Mouse (Mus musculus): Measurements from ENCODE around the gene Ccdc65. TPM values are rescaled to one million over a fixed set of nuclear protein-coding genes. Genes with fewer than 3 reads are reported as not detected.
A peak's percentile ranks its signal among the peaks of the same experiment; 100 is the strongest.
"Not testable (repeated sequence)": the region's sequence is repeated elsewhere in the genome, so short reads cannot be mapped to it uniquely, and the experiment has no call there.

The Ccdc65 gene
- total RNA-seq, 2 experiments from 2014 or later = 9.7 to 14.2 TPM

- DNase-seq (ENCODE audit: low spot score in 2 of 2) = no peak
These were observed 26.1 kb downstream of the Ccdc65 start for GRCm38 (mm10) chr15:98733976-98734566.

DNA sequence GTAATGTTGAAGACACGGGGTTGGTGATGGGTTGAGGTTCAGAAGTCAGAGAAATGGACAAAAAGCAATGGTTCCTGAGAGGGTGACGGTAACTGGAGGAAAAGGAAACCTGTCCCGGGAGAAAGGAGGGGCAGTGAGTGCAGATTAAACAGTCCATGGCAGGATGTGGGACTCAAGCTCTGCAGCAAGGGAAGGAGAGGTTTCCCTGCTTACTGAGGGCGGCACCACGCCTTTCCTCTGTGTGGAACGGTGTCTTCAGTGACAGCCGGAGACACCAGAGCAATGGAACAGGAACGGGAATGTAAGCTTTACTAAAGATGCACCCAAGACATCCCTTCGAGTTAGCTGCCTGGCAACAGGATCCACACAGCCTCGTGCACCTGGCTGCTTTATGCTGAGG, 28.5 kb downstream of the Ccdc65 start:
- no peak for DNase-seq (ENCODE audit: low spot score in 2 of 2)

DNA sequence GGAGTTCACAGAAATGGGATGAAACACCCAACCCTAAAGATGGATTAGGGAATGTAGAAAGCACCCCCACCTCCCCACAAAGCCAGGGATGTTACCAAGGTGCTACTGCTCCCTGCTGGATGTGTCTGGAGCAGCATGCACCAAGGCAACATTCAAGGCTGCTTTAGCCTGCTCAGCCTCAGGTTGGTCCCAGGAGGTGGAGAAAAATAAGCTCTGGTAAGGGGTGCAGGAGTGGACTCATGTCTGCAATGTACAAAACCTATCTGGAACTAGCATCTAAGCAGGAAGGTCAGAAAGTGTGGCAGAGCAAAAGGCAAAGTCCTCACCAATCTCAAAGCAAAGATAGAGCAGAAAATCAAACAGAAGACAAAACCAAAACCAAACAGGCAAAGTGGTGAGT, 29.9 kb downstream of the Ccdc65 start:
- peak; percentile 67 to 70 for DNase-seq (ENCODE audit: low spot score in 2 of 2)

DNA sequence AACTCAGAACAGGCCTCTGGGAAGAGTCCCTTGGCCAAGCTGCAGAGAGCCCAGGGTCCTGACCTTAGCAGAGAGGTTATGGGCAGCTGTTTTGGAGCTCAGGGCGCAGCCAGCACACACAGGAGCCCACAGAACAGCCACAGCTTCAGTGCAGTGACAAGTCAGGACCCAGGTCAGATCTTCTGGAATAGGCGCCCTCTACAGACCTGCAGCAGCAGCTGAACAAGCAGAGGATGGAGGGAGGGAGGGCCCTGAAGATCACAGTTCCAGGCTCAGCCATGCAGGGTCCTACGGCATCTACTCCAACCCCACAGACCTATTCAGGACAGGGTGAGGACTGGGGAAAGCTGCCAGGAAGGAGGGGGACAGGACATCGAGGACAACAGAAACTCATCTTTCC, 30.8 kb downstream of the Ccdc65 start:
- DNase-seq (ENCODE audit: low spot score in 2 of 2) = no peak

DNA sequence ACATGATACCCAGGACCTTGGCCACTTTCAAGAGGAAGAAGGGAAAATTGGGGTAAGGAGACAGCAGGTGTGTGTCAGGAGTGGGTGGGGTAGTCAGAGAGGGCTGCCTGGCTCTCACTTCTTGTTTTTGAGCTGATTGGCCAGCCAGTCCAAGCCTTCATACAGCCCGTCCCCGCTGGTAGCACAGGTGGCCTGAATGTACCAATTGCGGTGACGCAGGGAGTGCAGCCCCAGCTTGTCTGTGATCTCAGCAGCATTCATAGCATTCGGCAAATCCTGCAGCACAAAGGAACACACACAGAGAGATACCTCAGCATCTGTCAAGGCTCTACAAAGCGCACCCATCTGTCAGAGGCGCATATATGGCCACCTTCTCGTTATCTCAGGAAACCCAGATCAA, 32.2 kb downstream of the Ccdc65 start:
- no peak for DNase-seq (ENCODE audit: low spot score in 2 of 2)

DNA sequence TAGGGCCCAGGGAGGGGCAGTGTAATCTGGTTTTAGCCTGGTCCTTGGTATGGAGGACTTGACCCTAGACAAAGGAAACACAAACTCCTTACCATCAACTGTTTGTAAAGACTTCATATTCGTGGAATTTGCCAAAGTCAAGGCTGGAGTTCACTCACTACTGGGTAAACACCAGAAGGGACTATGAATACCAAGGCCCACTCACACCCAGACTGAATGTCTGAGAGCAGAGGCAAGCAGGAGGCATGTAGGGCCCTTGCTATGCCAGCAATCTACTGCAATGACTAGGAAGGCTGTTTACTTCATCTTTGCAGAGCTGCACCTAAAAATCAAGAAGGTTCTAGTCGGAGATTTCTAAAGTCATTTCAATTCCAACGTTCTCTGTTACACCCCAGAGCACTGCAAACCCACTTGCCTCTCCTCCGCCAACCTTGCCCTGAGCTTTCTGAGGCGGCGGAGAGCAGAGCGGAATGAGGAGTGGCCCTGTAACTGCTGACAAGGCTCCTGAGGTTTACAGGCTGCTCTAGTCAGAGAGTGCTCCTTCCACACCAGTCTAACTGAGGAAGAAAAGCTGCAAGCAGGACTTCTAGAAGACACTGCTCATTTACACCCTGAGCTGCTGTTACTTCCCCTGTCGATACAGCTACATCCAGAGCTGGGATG, 34.9 kb downstream of the Ccdc65 start:
- DNase-seq (ENCODE audit: low spot score in 2 of 2) = no peak

- DNase-seq (ENCODE audit: low spot score in 2 of 2) = not testable (repeated sequence)
These were observed 35.9 kb downstream of the Ccdc65 start for GRCm38 (mm10) chr15:98743863-98744262.

DNA sequence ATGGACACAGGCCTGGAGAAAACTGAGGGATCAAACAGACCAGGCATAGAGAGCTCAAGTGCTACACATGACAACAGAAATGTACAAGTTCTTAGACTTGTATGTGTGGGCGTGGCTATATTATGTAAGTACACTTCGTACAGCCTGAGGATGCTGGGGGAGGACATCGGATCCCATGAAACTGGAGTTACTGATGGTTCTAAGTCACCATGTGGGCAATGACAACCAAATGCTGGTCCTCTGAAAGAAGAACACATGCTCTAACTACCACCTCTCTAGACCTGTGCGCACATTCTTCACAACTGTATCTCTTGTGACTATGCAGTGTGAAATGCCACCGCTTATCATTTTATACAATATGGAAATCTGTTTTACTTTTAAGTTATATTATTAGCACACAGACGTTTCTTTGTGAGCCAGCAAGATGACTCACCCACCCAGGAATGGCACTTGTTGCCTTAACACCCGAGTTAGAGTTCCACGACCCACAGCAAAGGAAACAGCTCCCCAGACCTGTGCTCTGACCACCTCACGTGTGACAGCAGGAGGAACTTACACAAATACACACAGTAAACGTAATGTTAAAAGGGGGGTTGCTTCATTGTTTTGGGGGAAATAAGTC, 38.4 kb downstream of the Ccdc65 start:
- no peak for DNase-seq (ENCODE audit: low spot score in 2 of 2)

DNA sequence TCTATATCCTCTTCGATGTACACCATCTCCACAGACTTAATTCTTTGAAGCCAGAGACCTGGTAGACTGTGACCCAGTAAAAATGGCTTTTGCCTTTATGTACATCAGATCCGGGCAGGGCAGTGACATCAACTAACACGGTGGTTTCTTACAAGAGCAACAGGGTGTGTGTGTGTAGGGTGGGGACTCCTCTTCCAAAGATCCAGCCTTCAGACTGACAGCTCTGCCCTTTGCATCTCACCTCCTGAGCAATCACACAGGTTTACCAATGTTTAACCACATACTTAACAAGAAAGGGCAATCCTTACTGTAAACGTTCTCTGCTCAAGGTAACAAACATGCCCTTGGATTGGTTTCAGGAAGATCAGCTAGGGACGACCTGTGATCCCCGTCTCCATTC, 39.3 kb downstream of the Ccdc65 start:
- DNase-seq (ENCODE audit: low spot score in 2 of 2) = no peak

- DNase-seq (ENCODE audit: low spot score in 2 of 2) = no peak
These were observed 41.1 kb downstream of the Ccdc65 start for GRCm38 (mm10) chr15:98749093-98749492.

- DNase-seq (ENCODE audit: low spot score in 2 of 2) = no peak
These were observed 45.0 kb downstream of the Ccdc65 start for GRCm38 (mm10) chr15:98753021-98753423.

GRCm38 (mm10) chr15:98754125-98754524, 46.1 kb downstream of the Ccdc65 start:
- DNase-seq (ENCODE audit: low spot score in 2 of 2) = no peak

GRCm38 (mm10) chr15:98762201-98762621, 54.2 kb downstream of the Ccdc65 start:
- DNase-seq (ENCODE audit: low spot score in 2 of 2) = peak; percentile 71 to 78

DNA sequence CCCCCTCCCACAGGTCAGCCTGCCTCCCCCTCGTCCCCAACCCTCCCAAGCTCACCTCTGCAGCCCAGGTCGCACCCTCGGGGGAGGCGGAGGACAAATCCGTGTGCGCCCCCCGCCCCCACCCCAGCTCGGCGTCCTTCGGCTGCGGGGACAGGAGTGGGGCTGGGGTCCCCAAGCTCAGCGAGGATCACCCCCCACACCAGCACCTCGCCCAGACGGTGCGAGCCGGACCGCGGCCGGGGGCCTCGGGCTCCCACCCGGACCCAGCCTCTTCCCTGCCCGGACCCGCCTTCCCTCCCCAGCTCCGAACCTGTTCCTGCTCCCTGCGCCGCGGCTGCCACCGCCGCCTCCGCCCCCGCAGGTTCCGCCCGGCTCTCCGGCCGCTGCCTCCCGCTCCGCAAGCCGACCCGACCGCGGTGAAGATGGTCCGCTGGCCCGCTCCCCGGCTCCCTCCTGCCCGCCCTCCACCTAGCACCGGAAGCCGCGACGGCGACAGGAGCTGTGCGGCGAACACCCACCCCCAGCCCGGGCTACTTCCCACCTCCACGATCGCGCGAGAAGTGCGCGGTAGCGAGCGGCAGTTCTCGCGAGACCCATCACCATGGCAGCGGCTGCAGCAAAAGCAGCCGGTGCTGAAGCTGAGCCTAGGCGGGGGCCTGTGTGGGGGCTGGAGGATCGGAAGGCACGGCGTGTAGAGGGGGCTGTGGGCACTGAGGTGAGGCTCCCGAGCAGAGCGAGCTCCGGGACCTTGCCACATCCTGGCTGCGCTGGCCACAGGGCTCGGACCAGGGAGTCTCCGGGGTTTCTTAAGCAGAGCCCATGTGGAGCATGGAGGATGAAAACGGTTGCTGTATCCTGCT, 54.9 kb downstream of the Ccdc65 start, which contains the start of gene Arf3:
TSS of gene Arf3 (minus strand) at position 545 of the 860 bp plus-strand sequence.
- DNase-seq (ENCODE audit: low spot score in 2 of 2) = peak; percentile 96 to 98

DNA sequence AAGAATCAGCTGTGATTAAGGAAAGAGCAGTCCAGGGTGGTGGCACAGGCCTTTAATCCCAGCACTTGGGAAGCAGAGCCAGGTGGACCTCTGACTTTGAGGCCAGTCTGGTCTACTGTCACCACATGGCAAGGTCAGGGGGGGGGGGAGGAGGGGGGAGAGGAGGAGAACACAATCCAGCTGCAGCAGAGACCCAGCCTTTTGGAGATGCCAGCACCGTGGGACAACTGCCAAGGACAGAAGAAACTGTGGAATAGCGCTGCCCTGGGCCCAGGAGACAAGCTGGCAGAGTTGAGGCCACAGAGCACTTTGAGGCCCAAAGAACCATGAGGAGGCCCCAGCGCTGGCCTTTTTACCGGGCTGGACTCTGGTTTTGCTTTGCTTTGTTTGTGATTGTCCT, 57.9 kb downstream of the Ccdc65 start:
- no peak for DNase-seq (ENCODE audit: low spot score in 2 of 2)

- no peak for DNase-seq (ENCODE audit: low spot score in 2 of 2)
These were observed 60.3 kb downstream of the Ccdc65 start for GRCm38 (mm10) chr15:98768259-98768658.

- DNase-seq (ENCODE audit: low spot score in 2 of 2) = no peak
These were observed 63.9 kb downstream of the Ccdc65 start for GRCm38 (mm10) chr15:98771813-98772425.

GRCm38 (mm10) chr15:98772511-98773211, 64.7 kb downstream of the Ccdc65 start:
- DNase-seq (ENCODE audit: low spot score in 2 of 2) = no peak
